Mouse (Mus musculus) hindbrain, embryonic 14.5 days (tissue): ENCODE results near the gene Hook2. TPM values are rescaled to one million over a fixed set of nuclear protein-coding genes. Genes with fewer than 3 reads are reported as not detected.
A peak's percentile ranks its signal among the peaks of the same experiment; 100 is the strongest.

ENCODE experiments used
- ATAC-seq: fragments of 200-750 bp; cut with Nextera tagmentation; 2 replicates; pipeline ENCODE4 v1.8.0; 2017; ENCODE audit warnings: moderate number of reproducible peaks, mild to moderate bottlenecking, moderate TSS enrichment, moderate library complexity; ENCODE audit not compliant: low FRiP score
- DNase-seq: peaks from one replicate; pipeline ENCODE4 v3.0.0-alpha.2; 2015; ENCODE audit warnings: low spot score
- H3K27ac ChIP-seq: fragments of 300-500 bp; sonication (generic); 2 replicates; pipeline ENCODE4 v1.5.1; 2014; ENCODE audit warnings: mild to moderate bottlenecking, moderate library complexity
- H3K27me3 ChIP-seq: fragments of 300-500 bp; sonication (generic); 2 replicates; pipeline ENCODE4 v1.6.1; 2014; ENCODE audit warnings: mild to moderate bottlenecking, low read length, mixed read lengths; ENCODE audit not compliant: control insufficient read depth, insufficient read depth
- H3K36me3 ChIP-seq: fragments of 300-500 bp; sonication (generic); replicated peaks from 2 replicates; pipeline ENCODE4 v1.6.1; 2014; ENCODE audit not compliant: control insufficient read depth, insufficient read depth
- H3K4me1 ChIP-seq: fragments of 300-500 bp; sonication (generic); replicated peaks from 2 replicates; pipeline ENCODE4 v1.6.1; 2014; ENCODE audit warnings: antibody characterized with exemption, low read length, mixed read lengths; ENCODE audit not compliant: control insufficient read depth, insufficient read depth
- H3K4me2 ChIP-seq: fragments of 300-500 bp; sonication (generic); replicated peaks from 2 replicates; pipeline ENCODE4 v1.6.1; 2014; ENCODE audit warnings: mild to moderate bottlenecking, moderate library complexity
- H3K4me3 ChIP-seq: fragments of 300-500 bp; sonication (generic); replicated peaks from 2 replicates; pipeline ENCODE4 v1.5.1; 2014; ENCODE audit warnings: mild to moderate bottlenecking, low read length
- H3K9ac ChIP-seq: fragments of 300-500 bp; sonication (generic); 2 replicates; pipeline ENCODE4 v1.6.1; 2014
- H3K9me3 ChIP-seq: fragments of 300-500 bp; sonication (generic); 2 replicates; pipeline ENCODE4 v1.6.1; 2016; ENCODE audit warnings: low read length; ENCODE audit not compliant: control insufficient read depth
- WGBS: fragments of 180-500 bp; shearing (Covaris S2); extraction: QIAGEN DNeasy Blood & Tissue Kit; methylation state at CpG from one replicate; pipeline ENCODE4 v1.1.7; 2014; 5-methylcytosine and 5-hydroxymethylcytosine counted together
- polyA plus RNA-seq: library from polyadenylated mRNA; unstranded; fragments of >200 nt; fragmentation: Nextera tagmentation; extraction: Ambion mirVana; gene quantifications from 2 replicates; pipeline ENCODE4 v1.2.1, GENCODE M21; 2014

The Hook2 gene
- polyA plus RNA-seq, 1 experiment from 2014 or later = 24.6 TPM

DNA sequence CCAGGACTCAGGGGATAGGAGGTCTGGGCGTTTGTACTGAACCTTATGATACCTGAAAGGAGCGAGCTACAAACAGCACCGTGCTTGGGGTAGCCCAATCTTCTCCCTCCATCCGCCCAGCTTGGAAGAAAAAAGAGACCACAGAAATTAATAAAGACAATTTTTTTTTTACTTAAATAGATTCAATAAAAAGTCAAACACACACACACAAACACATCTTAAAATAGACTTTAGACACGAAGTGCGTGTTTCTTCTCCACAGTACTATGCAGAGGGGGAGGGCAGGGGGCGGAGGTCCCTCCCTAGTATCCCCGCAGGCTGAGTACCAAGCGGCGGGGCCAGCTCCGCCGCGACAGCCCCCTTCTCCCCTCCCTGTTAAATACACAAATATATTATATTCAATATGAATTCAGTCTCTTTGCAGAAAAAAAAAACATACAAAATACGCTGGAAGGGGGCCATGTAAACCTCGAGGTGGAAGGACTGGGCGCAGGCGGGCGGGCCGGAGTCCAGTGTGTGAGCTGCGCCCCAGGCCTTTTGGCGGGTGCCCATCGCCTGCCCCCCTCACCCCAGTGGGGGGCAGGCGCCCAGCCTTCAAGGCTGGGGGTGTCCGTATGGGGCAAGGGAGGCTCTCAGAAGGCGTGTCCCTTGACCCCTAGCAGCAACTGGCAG lies 13.5 kb upstream of the Hook2 start:
- H3K4me3 ChIP-seq = peak overlapping the region; percentile 50
- DNase-seq (no peak), ATAC-seq (no peak)
- WGBS = 2% methylated on average over 25 of the region's 25 CpGs
- no peak overlapping the region for H3K27ac ChIP-seq
- peaks cover 6% of the 10 kb centered on the region for H3K27me3 ChIP-seq
- H3K9me3 ChIP-seq = no peaks in the 10 kb centered on the region
- peak overlapping the region; percentile 60 for H3K9ac ChIP-seq
- H3K4me1 ChIP-seq = peaks cover 45% of the 10 kb centered on the region
- H3K4me2 ChIP-seq = peak overlapping the region; percentile 97
- H3K36me3 ChIP-seq = peaks cover 33% of the 10 kb centered on the region

DNA sequence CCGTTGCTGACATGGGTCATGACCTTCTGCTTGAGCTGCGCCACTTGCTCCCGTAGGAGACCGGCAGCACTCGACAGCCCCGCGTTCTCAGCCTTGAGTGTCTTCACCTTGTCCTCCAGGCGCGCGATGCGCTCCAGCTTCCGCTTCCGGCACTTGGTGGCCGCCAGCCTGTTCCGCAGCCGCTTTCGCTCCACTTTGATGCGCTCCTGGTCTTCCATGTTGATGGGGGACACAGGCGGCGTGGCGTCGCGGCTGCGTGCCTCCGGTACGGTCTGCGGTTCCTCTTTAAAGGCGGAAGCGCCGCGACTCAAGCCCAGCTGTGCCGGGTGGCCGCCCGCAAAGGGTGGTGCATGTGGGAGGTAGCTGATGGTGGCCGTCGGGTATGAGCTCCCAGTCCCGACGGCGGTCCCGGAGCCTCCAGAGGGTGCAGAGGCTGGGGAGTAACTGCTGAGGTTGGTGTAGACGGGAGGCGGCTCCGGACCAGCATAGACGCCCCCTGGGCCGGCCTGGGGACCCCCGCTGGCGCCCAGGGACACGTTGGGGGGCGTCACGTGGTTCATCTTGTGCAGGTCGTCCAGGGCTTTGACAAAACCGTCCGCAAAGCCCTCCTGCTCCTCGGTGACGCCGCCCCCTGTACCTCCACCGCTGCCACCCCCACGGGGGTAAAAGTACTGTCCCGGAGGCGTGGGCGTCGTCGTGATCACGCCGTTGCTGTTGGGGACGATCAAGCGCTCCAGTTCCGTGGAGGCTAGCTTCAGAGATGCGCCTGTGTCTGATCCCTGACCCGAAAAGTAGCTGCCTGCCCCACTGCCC lies 12.8 kb upstream of the Hook2 start:
- H3K27me3 ChIP-seq = peaks cover 6% of the 10 kb centered on the region
- peaks cover 25% of the 10 kb centered on the region for H3K36me3 ChIP-seq
- no peak overlapping the region; the same call in 1 of the 2 replicates for H3K27ac ChIP-seq
- DNase-seq (no peak), ATAC-seq (no peak)
- peak overlapping the region; percentile 60 for H3K9ac ChIP-seq
- peak overlapping the region; percentile 50 for H3K4me3 ChIP-seq
- 1% methylated on average over 58 of the region's 70 CpGs for WGBS
- H3K4me1 ChIP-seq = peaks cover 45% of the 10 kb centered on the region
- no peaks in the 10 kb centered on the region for H3K9me3 ChIP-seq
- H3K4me2 ChIP-seq = peak overlapping the region; percentile 97

DNA sequence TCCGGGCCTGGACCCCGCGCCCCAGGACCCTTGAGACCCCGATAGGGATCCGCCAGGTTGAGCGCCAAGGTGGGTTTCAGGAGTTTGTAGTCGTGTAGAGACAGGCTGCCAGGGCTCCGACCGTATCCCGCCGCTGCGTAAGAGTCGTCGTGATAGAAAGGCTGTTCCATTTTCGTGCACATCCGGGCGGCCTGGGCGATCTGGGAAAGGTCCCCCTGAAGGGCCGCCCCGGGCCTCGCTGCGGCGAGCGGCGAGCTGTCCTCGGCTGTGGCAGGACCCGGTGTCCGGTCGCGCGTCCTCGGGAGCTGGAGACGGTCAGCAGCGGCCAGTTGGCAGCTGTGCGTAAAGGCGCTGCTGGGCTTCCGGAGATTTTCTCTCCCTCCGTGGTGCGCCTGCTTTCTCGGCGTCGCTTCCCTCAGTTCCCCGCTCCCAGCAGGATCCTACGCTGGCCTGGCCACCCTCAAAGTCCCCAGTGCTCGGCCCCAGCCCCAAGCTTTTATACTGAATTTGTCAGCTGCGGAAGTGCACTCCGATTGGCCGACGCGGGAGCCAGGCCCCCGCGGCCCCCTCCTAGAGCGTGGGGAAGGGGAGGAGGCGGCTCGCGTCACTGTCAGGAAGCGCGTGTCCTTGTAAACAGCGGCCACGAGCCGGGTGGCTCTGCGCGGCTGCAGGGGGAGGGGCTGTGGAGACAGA lies 12.0 kb upstream of the Hook2 start, which contains the start of gene Junb:
Gene Junb, minus strand, starts transcription at position 471 of the 693 bp plus-strand sequence.
- H3K27ac ChIP-seq = peak within 1 kb of the TSS; percentile 48; the same call in 1 of the 2 replicates
- no peaks in the 10 kb centered on the region for H3K9me3 ChIP-seq
- peaks cover 6% of the 10 kb centered on the region for H3K27me3 ChIP-seq
- under 1% methylated on average over 63 of the region's 63 CpGs for WGBS
- peaks cover 19% of the 10 kb centered on the region for H3K36me3 ChIP-seq
- peak; percentile 78 for DNase-seq
- H3K4me3 ChIP-seq = peak within 1 kb of the TSS; percentile 50
- H3K4me2 ChIP-seq = peak within 1 kb of the TSS; percentile 97
- H3K4me1 ChIP-seq = peaks cover 45% of the 10 kb centered on the region
- ATAC-seq = peak; percentile 45
- peak within 1 kb of the TSS; percentile 60 for H3K9ac ChIP-seq

DNA sequence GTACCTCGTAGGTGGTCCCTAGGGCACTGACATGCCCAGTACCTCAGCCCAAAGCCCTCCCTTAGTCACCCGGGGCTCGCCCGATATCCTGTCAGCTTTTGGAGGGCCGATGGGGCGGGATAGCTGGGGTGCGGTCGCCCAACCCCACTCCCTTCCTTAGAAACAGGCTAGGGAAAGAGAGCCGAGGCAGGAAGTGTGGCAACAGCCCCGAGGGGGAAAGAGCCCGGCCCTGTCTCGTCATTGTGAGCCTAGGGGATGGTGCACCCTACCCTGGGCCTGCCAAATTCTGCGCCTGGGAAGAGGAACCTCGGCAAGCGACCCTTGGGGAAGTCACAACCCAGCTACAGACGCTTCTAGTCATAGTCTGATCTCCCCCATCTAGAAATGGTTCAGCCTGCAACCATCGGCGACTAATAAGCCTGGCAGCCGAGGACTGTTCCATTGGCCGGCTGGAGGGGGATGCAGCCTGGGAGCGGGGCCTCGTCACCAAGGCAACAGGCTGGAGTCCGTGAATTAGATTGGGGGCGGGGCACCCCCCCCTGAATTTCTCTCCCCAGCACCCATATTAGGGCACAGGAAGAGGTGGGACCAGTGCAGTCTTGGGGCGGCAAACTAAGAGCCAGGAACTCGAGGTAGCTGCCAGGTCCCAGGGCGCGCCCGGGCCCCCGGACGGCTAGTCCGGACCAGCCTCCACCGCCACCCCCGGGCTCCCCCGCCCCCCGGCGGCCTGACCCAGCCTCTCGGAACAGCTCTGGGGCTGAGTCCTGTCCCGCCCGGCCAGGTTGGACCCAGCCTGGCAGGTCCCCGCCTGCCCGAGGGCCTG lies 10.6 kb upstream of the Hook2 start:
- Histone ChIP-seq H3K27me3 (peaks cover 16% of the 10 kb centered on the region), H3K4me2 (peak overlapping the region; percentile 97), H3K4me3 (peak overlapping the region; percentile 50), H3K4me1 (peaks cover 48% of the 10 kb centered on the region), H3K9me3 (no peaks in the 10 kb centered on the region), H3K36me3 (0 out of 2 replicates have a peak, but pooled peaks cover 6% of the 10 kb centered on the region), H3K9ac (peak overlapping the region; percentile 35), H3K27ac (no peak overlapping the region)
- under 1% methylated on average over 41 of the region's 42 CpGs for WGBS
- peak; percentile 86 for DNase-seq
- peak; percentile 37 for ATAC-seq

DNA sequence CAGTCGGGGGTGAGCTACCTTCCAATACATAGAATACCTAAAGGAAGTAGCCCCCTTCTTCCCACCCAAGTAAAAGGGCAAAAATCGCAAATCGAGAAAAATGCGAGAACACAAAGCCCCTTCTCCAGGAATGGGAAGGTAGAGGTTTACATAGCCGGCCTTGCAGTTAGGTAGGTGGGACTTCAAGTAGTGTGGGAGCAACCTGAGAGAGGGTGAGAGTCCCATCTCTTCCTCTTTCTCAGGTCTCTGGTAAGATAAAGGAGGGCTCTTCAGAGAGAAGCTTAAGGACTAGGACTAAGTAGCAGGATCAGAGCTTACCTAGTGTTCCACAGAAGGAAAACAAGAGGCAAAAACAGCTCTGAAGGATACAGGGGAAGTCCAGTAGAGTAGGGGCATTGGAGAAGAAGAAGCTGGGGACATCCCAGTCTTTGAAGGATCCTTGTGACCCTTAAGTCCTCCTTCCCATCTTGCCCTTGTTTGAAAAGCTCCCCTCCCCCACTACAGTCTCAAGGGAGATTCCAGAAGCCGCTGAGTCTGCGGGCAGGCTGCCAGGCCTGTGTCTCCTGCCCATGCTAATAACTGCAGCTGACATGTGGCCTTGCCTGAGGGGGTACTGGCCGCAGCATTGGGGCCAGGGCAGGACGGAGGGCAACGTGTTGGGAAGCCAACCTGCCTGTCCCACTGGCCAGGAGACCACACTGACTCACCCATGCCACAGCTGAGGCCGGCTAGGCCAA lies 9.6 kb upstream of the Hook2 start:
- DNase-seq = peak; percentile 57
- Histone ChIP-seq H3K4me3 (no peak overlapping the region), H3K36me3 (no peaks in the 10 kb centered on the region), H3K27ac (peak overlapping the region; percentile 49; the same call in 1 of the 2 replicates), H3K4me1 (peaks cover 55% of the 10 kb centered on the region), H3K4me2 (peak overlapping the region; percentile 97), H3K9me3 (no peaks in the 10 kb centered on the region), H3K27me3 (peaks cover 17% of the 10 kb centered on the region), H3K9ac (no peak overlapping the region)
- WGBS = 29% methylated on average over 11 of the region's 11 CpGs
- no peak for ATAC-seq

DNA sequence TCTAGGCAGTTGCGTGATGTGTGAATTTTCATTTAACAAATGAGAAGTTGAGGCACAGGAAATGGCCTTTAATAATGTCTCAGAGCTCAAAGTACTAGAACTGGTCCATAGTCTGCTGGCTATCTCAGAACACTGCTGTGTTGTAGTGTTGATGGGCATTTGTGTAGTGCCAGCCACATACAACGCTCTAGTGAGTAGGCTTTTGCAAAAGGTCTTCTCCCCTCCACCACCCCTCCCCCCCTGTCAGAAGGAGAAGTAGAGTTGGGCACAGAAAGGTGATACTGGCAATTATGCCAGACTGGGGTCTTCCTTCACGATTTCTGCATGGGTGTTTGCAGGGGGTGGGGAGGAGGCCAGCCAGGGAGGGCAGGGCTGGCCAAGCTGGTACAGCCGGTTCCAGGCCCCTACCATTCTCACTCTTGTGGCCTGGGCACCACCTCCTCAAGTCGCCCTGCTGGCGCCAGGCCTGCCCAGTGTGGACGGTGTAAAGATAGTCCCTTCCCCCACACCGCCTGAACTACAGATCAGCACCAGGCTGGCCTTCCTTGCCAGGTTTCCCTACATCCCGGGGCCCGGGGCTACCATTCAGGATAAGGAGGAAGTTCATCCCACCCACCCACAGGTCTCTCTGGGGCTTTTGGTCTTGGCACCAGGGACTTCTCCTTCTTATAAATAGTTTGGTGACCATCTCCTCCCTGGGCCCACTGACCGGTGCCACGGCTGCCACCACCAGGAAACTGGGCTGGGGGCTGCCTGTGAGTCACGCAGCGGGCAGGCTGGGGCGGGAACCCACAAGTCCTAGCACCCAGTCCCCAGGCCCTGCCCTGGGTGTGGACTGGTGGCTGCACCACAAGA lies 8.5 kb upstream of the Hook2 start:
- peaks cover 46% of the 10 kb centered on the region for H3K4me1 ChIP-seq
- DNase-seq = no peak
- H3K36me3 ChIP-seq = no peaks in the 10 kb centered on the region
- 84% methylated on average over 15 of the region's 15 CpGs for WGBS
- peaks cover 17% of the 10 kb centered on the region for H3K27me3 ChIP-seq
- H3K9ac ChIP-seq = no peak overlapping the region
- H3K4me2 ChIP-seq = no peak overlapping the region
- H3K27ac ChIP-seq = peak overlapping the region; percentile 15; the same call in 1 of the 2 replicates
- no peaks in the 10 kb centered on the region for H3K9me3 ChIP-seq
- no peak overlapping the region for H3K4me3 ChIP-seq
- ATAC-seq = no peak

DNA sequence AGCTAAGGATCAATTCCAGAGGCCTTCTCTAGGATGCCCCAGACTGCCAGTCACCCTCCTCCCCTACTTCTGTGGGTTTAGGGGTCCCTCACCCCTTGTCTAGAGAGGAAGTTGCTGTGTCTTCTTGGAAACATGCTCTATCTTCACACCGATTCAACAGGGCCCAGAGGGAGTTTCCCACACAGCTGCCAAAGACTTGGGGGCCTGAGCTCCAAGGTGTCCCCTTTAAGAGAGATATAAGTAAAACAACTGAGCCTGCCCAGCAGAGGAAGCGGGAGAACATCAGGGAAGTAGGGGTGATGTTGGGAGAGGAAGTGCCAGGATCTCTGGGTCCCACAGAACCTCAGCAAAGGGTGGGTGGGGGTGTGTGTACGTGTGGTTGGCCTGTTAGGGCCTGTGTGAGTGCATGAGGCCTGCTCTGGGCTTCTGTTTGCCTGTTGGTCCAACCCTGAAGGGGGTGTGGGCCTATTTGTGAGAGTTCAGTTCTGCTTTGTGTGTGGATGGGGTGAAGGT lies 7.8 kb upstream of the Hook2 start:
- no peak overlapping the region for H3K9ac ChIP-seq
- no peak overlapping the region for H3K27ac ChIP-seq
- no peaks in the 10 kb centered on the region for H3K9me3 ChIP-seq
- DNase-seq = no peak
- no peaks in the 10 kb centered on the region for H3K36me3 ChIP-seq
- WGBS = 69% methylated on average over 3 of the region's 3 CpGs
- no peak overlapping the region for H3K4me2 ChIP-seq
- no peak for ATAC-seq
- H3K4me3 ChIP-seq = no peak overlapping the region
- peaks cover 23% of the 10 kb centered on the region for H3K27me3 ChIP-seq
- H3K4me1 ChIP-seq = peaks cover 41% of the 10 kb centered on the region
